Mouse (Mus musculus) left cerebral cortex, postnatal 36 days (tissue): ENCODE results near the gene Npsr1. TPM values are rescaled to one million over a fixed set of nuclear protein-coding genes. Genes with fewer than 3 reads are reported as not detected.
A peak's percentile ranks its signal among the peaks of the same experiment; 100 is the strongest.

Source experiments
- DNase-seq, 2 experiments: peaks; one replicate each; pipeline ENCODE4 v3.0.0; 2021 to 2022; ENCODE audit warnings: low spot score in 2 of 2, mixed read lengths in 1 of 2
- intact Hi-C: fragments of 180-260 bp; cut with DNase I; formaldehyde crosslinking; loops from one replicate; pipeline ENCODE4 v1.15.1; 2025
- total RNA-seq, 2 experiments: library from RNA; stranded (reverse); gene quantifications; 2 replicates each; pipeline ENCODE4 v1.2.3; 2021

The Npsr1 gene
- total RNA-seq: 1 to 10 TPM; 3.7 to 4.9 TPM

GRCm38 (mm10) chr9:24097696-24098095, at the start of gene Npsr1:
Gene Npsr1, plus strand, starts transcription at chr9:24097996.
- intact Hi-C loops: no loop called here
- no peak for DNase-seq

GRCm38 (mm10) chr9:24051538-24051937, 46.3 kb upstream of the Npsr1 start:
- DNase-seq: no peak
- intact Hi-C loops: no loop called here

- intact Hi-C loops: no loop called here
These were observed 34.5 kb upstream of the Npsr1 start for GRCm38 (mm10) chr9:24063251-24063650.

GRCm38 (mm10) chr9:24071664-24072063, 26.1 kb upstream of the Npsr1 start:
- no peak for DNase-seq
- intact Hi-C loops: no loop called here

More at GRCm38 (mm10) chr9:24063251-24063650, 34.5 kb upstream of the Npsr1 start:
- no peak for DNase-seq

- no peak for DNase-seq
- intact Hi-C loops: no loop called here
These were observed 20.2 kb upstream of the Npsr1 start for GRCm38 (mm10) chr9:24077596-24077995.

- intact Hi-C loops: no loop called here
- no peak for DNase-seq
These were observed 5.9 kb upstream of the Npsr1 start for GRCm38 (mm10) chr9:24091875-24092274.

GRCm38 (mm10) chr9:24098526-24098925, 730 bp downstream of the Npsr1 start:
- intact Hi-C loops: no loop called here
- no peak for DNase-seq

- no peak for DNase-seq
- intact Hi-C loops: no loop called here
These were observed 1.8 kb downstream of the Npsr1 start for GRCm38 (mm10) chr9:24099631-24100030.

GRCm38 (mm10) chr9:24119423-24119822, 21.6 kb downstream of the Npsr1 start:
- intact Hi-C loops: loop anchor here (5.0 kb wide), 1 partner anchor 398 kb away; no protein-coding TSS in a partner anchor
- DNase-seq: no peak

GRCm38 (mm10) chr9:24133142-24133541, 35.3 kb downstream of the Npsr1 start:
- intact Hi-C loops: no loop called here
- DNase-seq: no peak

- DNase-seq: no peak
- intact Hi-C loops: no loop called here
These were observed 38.6 kb downstream of the Npsr1 start for GRCm38 (mm10) chr9:24136354-24136753.

- intact Hi-C loops: no loop called here
- DNase-seq: peak in 1 of 2 experiments; percentile 9
These were observed 46.5 kb downstream of the Npsr1 start for GRCm38 (mm10) chr9:24144341-24144740.

- intact Hi-C loops: no loop called here
These were observed 59.4 kb downstream of the Npsr1 start for GRCm38 (mm10) chr9:24157208-24157607.

GRCm38 (mm10) chr9:24160409-24160808, 62.6 kb downstream of the Npsr1 start:
- no peak for DNase-seq
- intact Hi-C loops: no loop called here

More at GRCm38 (mm10) chr9:24157208-24157607, 59.4 kb downstream of the Npsr1 start:
- no peak for DNase-seq

GRCm38 (mm10) chr9:24168501-24168900, 70.7 kb downstream of the Npsr1 start:
- no peak for DNase-seq
- intact Hi-C loops: no loop called here

- no peak for DNase-seq
- intact Hi-C loops: no loop called here
These were observed 72.9 kb downstream of the Npsr1 start for GRCm38 (mm10) chr9:24170728-24171127.

- DNase-seq: no peak
- intact Hi-C loops: no loop called here
These were observed 80.9 kb downstream of the Npsr1 start for GRCm38 (mm10) chr9:24178744-24179143.

GRCm38 (mm10) chr9:24180926-24181325, 83.1 kb downstream of the Npsr1 start:
- DNase-seq: no peak
- intact Hi-C loops: no loop called here

GRCm38 (mm10) chr9:24186289-24186688, 88.5 kb downstream of the Npsr1 start:
- intact Hi-C loops: no loop called here
- peak; percentile 8 to 17 for DNase-seq

- intact Hi-C loops: no loop called here
- peak; percentile 41 to 57 for DNase-seq
These were observed 91.9 kb downstream of the Npsr1 start for GRCm38 (mm10) chr9:24189511-24190260.

GRCm38 (mm10) chr9:24190261-24190588, 92.4 kb downstream of the Npsr1 start:
- intact Hi-C loops: no loop called here
- DNase-seq: no peak

GRCm38 (mm10) chr9:24198254-24198653, 100.5 kb downstream of the Npsr1 start:
- DNase-seq: no peak
- intact Hi-C loops: no loop called here
